Mouse (Mus musculus): ENCODE results near the gene Myh3. TPM values are rescaled to one million over a fixed set of nuclear protein-coding genes. Genes with fewer than 3 reads are reported as not detected.
"Not testable (repeated sequence)": the region's sequence is repeated elsewhere in the genome, so short reads cannot be mapped to it uniquely, and the experiment has no call there.

Myh3 gene
- total RNA-seq, 2 experiments from 2014 or later: 79.0 to 104 TPM

- no peak for DNase-seq
Observed at GRCm38 (mm10) chr11:67077435-67077834, 665 bp upstream of the Myh3 start.

- DNase-seq: no peak
Observed at GRCm38 (mm10) chr11:67078888-67079287, 788 bp downstream of the Myh3 start.

GRCm38 (mm10) chr11:67079740-67080139 is 1.6 kb downstream of the Myh3 start:
- DNase-seq: no peak

GRCm38 (mm10) chr11:67080168-67080567 is 2.1 kb downstream of the Myh3 start:
- DNase-seq: peak; percentile 54

GRCm38 (mm10) chr11:67081125-67081649 is 3.1 kb downstream of the Myh3 start:
- no peak for DNase-seq

GRCm38 (mm10) chr11:67082188-67082587 is 4.1 kb downstream of the Myh3 start:
- no peak for DNase-seq

- DNase-seq: no peak
Observed at GRCm38 (mm10) chr11:67082793-67083192, 4.7 kb downstream of the Myh3 start.

- DNase-seq: no peak
Observed at GRCm38 (mm10) chr11:67083239-67083638, 5.1 kb downstream of the Myh3 start.

GRCm38 (mm10) chr11:67083712-67084340 is 5.7 kb downstream of the Myh3 start:
- DNase-seq: no peak

- peak; percentile 70 for DNase-seq
Observed at GRCm38 (mm10) chr11:67085489-67085888, 7.4 kb downstream of the Myh3 start.

GRCm38 (mm10) chr11:67086467-67087164 is 8.5 kb downstream of the Myh3 start:
- no peak for DNase-seq

- DNase-seq: no peak
Observed at GRCm38 (mm10) chr11:67087225-67087624, 9.1 kb downstream of the Myh3 start.

GRCm38 (mm10) chr11:67092354-67092753 is 14.3 kb downstream of the Myh3 start:
- not testable (repeated sequence) for DNase-seq

- DNase-seq: no peak
Observed at GRCm38 (mm10) chr11:67093201-67093600, 15.1 kb downstream of the Myh3 start.

- no peak for DNase-seq
Observed at GRCm38 (mm10) chr11:67093652-67094051, 15.6 kb downstream of the Myh3 start.

GRCm38 (mm10) chr11:67094470-67094869 is 16.4 kb downstream of the Myh3 start:
- DNase-seq: no peak

- no peak for DNase-seq
Observed at GRCm38 (mm10) chr11:67097709-67098108, 19.6 kb downstream of the Myh3 start.

- no peak for DNase-seq
Observed at GRCm38 (mm10) chr11:67098427-67098826, 20.3 kb downstream of the Myh3 start.

GRCm38 (mm10) chr11:67099241-67099640 is 21.1 kb downstream of the Myh3 start:
- DNase-seq: no peak

- DNase-seq: no peak
Observed at GRCm38 (mm10) chr11:67100169-67100568, 22.1 kb downstream of the Myh3 start.

GRCm38 (mm10) chr11:67101713-67102112 is 23.6 kb downstream of the Myh3 start:
- peak; percentile 49 for DNase-seq

- no peak for DNase-seq
Observed at GRCm38 (mm10) chr11:67103256-67103655, 25.2 kb downstream of the Myh3 start.

GRCm38 (mm10) chr11:67104242-67104641 is 26.1 kb downstream of the Myh3 start:
- DNase-seq: no peak

- DNase-seq: no peak
Observed at GRCm38 (mm10) chr11:67104714-67105113, 26.6 kb downstream of the Myh3 start.
